Mouse (Mus musculus): ENCODE results near the gene Trip4. TPM values are rescaled to one million over a fixed set of nuclear protein-coding genes. Genes with fewer than 3 reads are reported as not detected.

Gene Trip4
- polyA plus RNA-seq (2015; fragmentation: Nextera tagmentation; extraction: Ambion mirVana), result 14.0 and 15.6 TPM in 2 replicates

GRCm38 (mm10) chr9:65908394-65909300 is at the start of gene Trip4, which contains the start of gene Csnk1g1:
Gene Trip4 (minus strand): TSS chr9:65908794.
Gene Csnk1g1 (plus strand): TSS chr9:65908924.

GRCm38 (mm10) chr9:65890143-65890628 is 18.4 kb downstream of the Trip4 start, which contains the start of gene Pclaf:
Gene Pclaf (plus strand): TSS chr9:65890237.

GRCm38 (mm10) chr9:65827344-65828015 is 81.1 kb downstream of the Trip4 start, which contains the start of gene Zfp609:
Gene Zfp609 (minus strand): TSS chr9:65827564.

Other genes starting within 250 kb of the Trip4 start
- 250 and 270 TPM in 2 replicates for gene Oaz2, start 240.8 kb downstream of the Trip4 start, polyA plus RNA-seq (2015; fragmentation: Nextera tagmentation; extraction: Ambion mirVana)
- gene Zfp609, start 81.2 kb downstream of the Trip4 start, polyA plus RNA-seq (2015; fragmentation: Nextera tagmentation; extraction: Ambion mirVana), result 2.6 and 2.9 TPM in 2 replicates
- gene Pclaf, start 18.6 kb downstream of the Trip4 start, polyA plus RNA-seq (2015; fragmentation: Nextera tagmentation; extraction: Ambion mirVana), result 23.7 and 33.2 TPM in 2 replicates
- 4.7 and 5.7 TPM in 2 replicates for gene Csnk1g1, start 130 bp upstream of the Trip4 start, polyA plus RNA-seq (2015; fragmentation: Nextera tagmentation; extraction: Ambion mirVana)
- gene Ppib, start 151.4 kb upstream of the Trip4 start, polyA plus RNA-seq (2015; fragmentation: Nextera tagmentation; extraction: Ambion mirVana), result 306 and 390 TPM in 2 replicates
- gene Snx22, start 160.9 kb upstream of the Trip4 start, polyA plus RNA-seq (2015; fragmentation: Nextera tagmentation; extraction: Ambion mirVana), result 0.77 and 1.2 TPM in 2 replicates
- gene Snx1, start 217.8 kb upstream of the Trip4 start, polyA plus RNA-seq (2015; fragmentation: Nextera tagmentation; extraction: Ambion mirVana), result 75.9 and 83.1 TPM in 2 replicates
- gene Ciao2a, start 217.8 kb upstream of the Trip4 start, polyA plus RNA-seq (2015; fragmentation: Nextera tagmentation; extraction: Ambion mirVana), result 99.3 and 111 TPM in 2 replicates
- gene Dapk2, start 249.4 kb upstream of the Trip4 start, polyA plus RNA-seq (2015; fragmentation: Nextera tagmentation; extraction: Ambion mirVana), result 4.2 and 5.3 TPM in 2 replicates